In genomic region chr6:142961721-142962455, GRCm38 (mm10) we compare ENCODE assay signal across 12 mouse cellular contexts. TPM values are rescaled to one million over a fixed set of nuclear protein-coding genes. Genes with fewer than 3 reads are reported as not detected.
DNase-seq lines count a peak whose midpoint lies in the region; ATAC-seq and TF ChIP-seq lines count a peak whose summit lies in the region.
"Had no signal": no experiment of that assay in that cellular context is flagged by ENCODE, and none has a peak within 500 bp of the region (broad histone marks: within the 10 kb centered on the region; RNA-seq: fewer than 3 reads in every experiment).

No protein-coding gene starts in this region.

- H3K27me3 ChIP-seq in kidney, adult 2 months (replicated peaks; ENCODE audit: control insufficient read depth, insufficient read depth, low read length), result no peaks in the 10 kb centered on the region
- no peaks in the 10 kb centered on the region for H3K27me3 ChIP-seq in forebrain, embryonic 14.5 days (replicated peaks; ENCODE audit: control insufficient read depth, insufficient read depth, low read length)
- H3K27me3 ChIP-seq in midbrain, embryonic 13.5 days, result no peaks in the 10 kb centered on the region

- WGBS in kidney, adult 2 months, result 68% methylated on average over 9 of the region's 9 CpGs
- WGBS in forebrain, embryonic 14.5 days, result 82% methylated on average over 9 of the region's 9 CpGs
- WGBS in midbrain, embryonic 13.5 days, result 81% methylated on average over 9 of the region's 9 CpGs

- no peak overlapping the region; the same call in 1 of the 2 replicates for H3K9ac ChIP-seq in ES-E14 (ENCODE audit: insufficient read depth, low read depth, low read length, poor library complexity, severe bottlenecking)
- no peak overlapping the region for H3K9ac ChIP-seq in forebrain, embryonic 14.5 days (ENCODE audit: low read length)
- peak overlapping the region; percentile 95; the same call in 1 of the 2 replicates for H3K9ac ChIP-seq in midbrain, embryonic 13.5 days (replicated peaks)

- DNase-seq in kidney, adult 2 months, result peak; percentile 30
- no peak for DNase-seq in kidney, postnatal 25 days
- peak; percentile 33 for DNase-seq in ES-E14 (ENCODE audit: low read depth, low spot score)
- DNase-seq in forebrain, embryonic 14.5 days (ENCODE audit: low spot score), result no peak
- no peak for DNase-seq in c-Kit-positive CD71-positive TER-119-positive erythroid progenitor cells, embryonic 14.5 days (ENCODE audit: low spot score)
- DNase-seq: adrenal gland, adult 8-10 months; gastrocnemius, postnatal 10 days; kidney, postnatal 36 days; spleen, adult 18-20 months had no signal

- H3K4me3 ChIP-seq in kidney, adult 2 months (ENCODE audit: insufficient read depth, low read depth, low read length), result peak overlapping the region; percentile 65
- H3K4me3 ChIP-seq in ES-E14 (ENCODE audit: insufficient read depth in 1 of 2, low read depth in 1 of 2, low read length in 2 of 2, poor library complexity in 1 of 2, severe bottlenecking in 1 of 2), result peak overlapping the region in 1 of 2 experiments; percentile 67; a peak in 2 of 4 replicates
- peak overlapping the region; percentile 71 for H3K4me3 ChIP-seq in forebrain, embryonic 14.5 days (ENCODE audit: low read depth, low read length)
- peak overlapping the region; percentile 72 for H3K4me3 ChIP-seq in midbrain, embryonic 13.5 days (replicated peaks)

- no peak for TF ChIP-seq CTCF in kidney, adult 2 months (conservative IDR thresholded peaks at IDR 0.05; ENCODE audit: insufficient read depth, insufficient read length, low read depth, low read length)

- no peak for TF ChIP-seq POLR2A in kidney, adult 2 months (IDR thresholded peaks at IDR 0.05; ENCODE audit: low read depth, low read length)

- no peaks in the 10 kb centered on the region for H3K4me1 ChIP-seq in kidney, adult 2 months (ENCODE audit: control insufficient read depth, insufficient read depth, low read length)
- H3K4me1 ChIP-seq in ES-E14 (ENCODE audit: control insufficient read depth in 2 of 2, insufficient read depth in 2 of 2, low read length in 2 of 2, poor library complexity in 1 of 2), result peaks cover 4 to 5% of the 10 kb centered on the region in 2 experiments; a peak in 1 of 4 replicates
- peaks cover 9% of the 10 kb centered on the region; the same call in 1 of the 2 replicates for H3K4me1 ChIP-seq in forebrain, embryonic 14.5 days (ENCODE audit: control insufficient read depth, insufficient read depth, low read length)
- H3K4me1 ChIP-seq in midbrain, embryonic 13.5 days (replicated peaks), result peaks cover 40% of the 10 kb centered on the region

- H3K9me3 ChIP-seq in ES-E14 (ENCODE audit: control insufficient read depth, insufficient read depth, low read depth, low read length), result no peaks in the 10 kb centered on the region
- no peaks in the 10 kb centered on the region for H3K9me3 ChIP-seq in forebrain, embryonic 14.5 days (replicated peaks; ENCODE audit: control insufficient read depth, low read length)
- H3K9me3 ChIP-seq in midbrain, embryonic 13.5 days, result no peaks in the 10 kb centered on the region; the same call in 1 of the 2 replicates

- peak overlapping the region; percentile 84 for H3K4me2 ChIP-seq in forebrain, embryonic 14.5 days (ENCODE audit: low read length)
- peak overlapping the region; percentile 84 for H3K4me2 ChIP-seq in midbrain, embryonic 13.5 days (replicated peaks)

- no peak for ATAC-seq in forebrain, embryonic 14.5 days
- no peak for ATAC-seq in midbrain, embryonic 13.5 days
- ATAC-seq in erythroid progenitor cell, adult 5-6 weeks (replicated peaks; ENCODE audit: low FRiP score, poor library complexity, severe bottlenecking), result no peak

- no peaks in the 10 kb centered on the region for H3K36me3 ChIP-seq in kidney, adult 2 months (ENCODE audit: control insufficient read depth, insufficient read depth, low read length)
- H3K36me3 ChIP-seq in ES-E14 (ENCODE audit: control insufficient read depth, insufficient read depth, low read length, poor library complexity, severe bottlenecking), result no peaks in the 10 kb centered on the region
- no peaks in the 10 kb centered on the region for H3K36me3 ChIP-seq in forebrain, embryonic 14.5 days (ENCODE audit: control insufficient read depth, insufficient read depth, low read length)
- peaks cover 12% of the 10 kb centered on the region for H3K36me3 ChIP-seq in midbrain, embryonic 13.5 days

- in situ Hi-C loops in ES-E14 (cut with MboI; ENCODE audit: low sequenced_read_pairs in 2 of 2, unreplicated experiment in 2 of 2), result no loop called here

- no peak overlapping the region for H3K27ac ChIP-seq in kidney, adult 2 months (ENCODE audit: insufficient read depth, low read depth, low read length)
- no peak overlapping the region for H3K27ac ChIP-seq in ES-E14 (ENCODE audit: insufficient read depth, low read depth, low read length, poor library complexity, severe bottlenecking)
- no peak overlapping the region for H3K27ac ChIP-seq in forebrain, embryonic 14.5 days (ENCODE audit: low read depth, low read length)
- no peak overlapping the region for H3K27ac ChIP-seq in midbrain, embryonic 13.5 days

TF ChIP-seq in ES-E14, 5 proteins besides CTCF, POLR2A, EP300 and RAD21:
- TF ChIP-seq ZNF384 (IDR thresholded peaks at IDR 0.05; ENCODE audit: low read depth, low read length) (no peak), MAFK (IDR thresholded peaks at IDR 0.05; ENCODE audit: insufficient read depth, low read depth, low read length) (no peak), CHD2 (IDR thresholded peaks at IDR 0.05; ENCODE audit: low read depth, low read length) (no peak)

RNA-seq across cellular contexts. Expression of gene St8sia1, which starts 2.4 kb away (rescaled TPM):
- 13.2 and 14.3 TPM in 2 replicates for polyA plus RNA-seq in kidney, adult 2 months (2012; rRNA removed)
- total RNA-seq in ES-E14 (2012; rRNA removed), result 8.2 and 10.1 TPM in 2 replicates
- 4.1 and 4.7 TPM in 2 replicates for polyA plus RNA-seq in forebrain, embryonic 14.5 days (2014; fragmentation: Nextera tagmentation; extraction: Ambion mirVana)
- polyA plus RNA-seq in midbrain, embryonic 13.5 days (2015; fragmentation: Nextera tagmentation; extraction: Ambion mirVana), result 8.0 and 8.4 TPM in 2 replicates
- 1.7 TPM in 1 of 2 replicates, not detected in the other for total RNA-seq in erythroid progenitor cell, adult 5-6 weeks (2015; ENCODE audit: low replicate concordance)
- total RNA-seq in erythroid progenitor cell, adult 5-6 weeks (2017; ENCODE audit: low replicate concordance), result not detected in 2 replicates
- total RNA-seq: MEL had no signal

Comparison
In these comparisons a context has a peak if more than half of its experiments do, and no peak if none do; other contexts are left out.
1. DNase-seq: peak in kidney, adult 2 months (single experiment) and ES-E14 (single experiment); none in kidney, postnatal 25 days (0 of 2), forebrain, embryonic 14.5 days (single experiment) and c-Kit-positive CD71-positive TER-119-positive erythroid progenitor cells, embryonic 14.5 days (single experiment).